In genomic region chr17:17600804-17601252, GRCm38 (mm10) we compare ENCODE assay signal across 8 mouse cellular contexts. TPM values are rescaled to one million over a fixed set of nuclear protein-coding genes. Genes with fewer than 3 reads are reported as not detected.
DNase-seq lines count a peak whose midpoint lies in the region; ATAC-seq lines count a peak whose summit lies in the region.

No protein-coding gene starts in this region.

- 0 out of 2 replicates have a peak overlapping the region, but pooled peaks have one; percentile 20 for H3K27ac ChIP-seq in liver, embryonic 12.5 days

- 52% methylated on average over 3 of the region's 3 CpGs for WGBS in liver, embryonic 12.5 days (ENCODE audit: insufficient replicate concordance)

- no peak overlapping the region for H3K4me2 ChIP-seq in liver, embryonic 12.5 days

- ATAC-seq in liver, embryonic 12.5 days: no peak
- ATAC-seq in cerebellum, adult (ENCODE audit: insufficient number of reproducible peaks, low FRiP score, low TSS enrichment): peak; percentile 78
- no peak for ATAC-seq in inflammation-experienced regulatory T-cells, adult 6 months

- H3K9me3 ChIP-seq in liver, embryonic 12.5 days (replicated peaks): no peaks in the 10 kb centered on the region

- no peak for DNase-seq in liver
- peak; percentile 22 to 69 for DNase-seq in gastrocnemius, postnatal 4 days (ENCODE audit: low spot score in 2 of 2)
- DNase-seq in layer of hippocampus, adult 9-10 months (ENCODE audit: low spot score): peak; percentile 55
- DNase-seq in lung, postnatal 4 days: peak; percentile 83
- DNase-seq in urinary bladder, adult 2 months (ENCODE audit: low spot score): peak; percentile 34

- H3K36me3 ChIP-seq in liver, embryonic 12.5 days: no peaks in the 10 kb centered on the region

- H3K4me3 ChIP-seq in liver, embryonic 12.5 days: no peak overlapping the region

- H3K4me1 ChIP-seq in liver, embryonic 12.5 days: peaks cover 42% of the 10 kb centered on the region

- no peak overlapping the region for H3K9ac ChIP-seq in liver, embryonic 12.5 days

- no peaks in the 10 kb centered on the region for H3K27me3 ChIP-seq in liver, embryonic 12.5 days (replicated peaks)

RNA-seq across cellular contexts. Expression of gene Lnpep, which starts 24.0 kb away (rescaled TPM):
- polyA plus RNA-seq in liver, embryonic 12.5 days (2016; fragmentation: Nextera tagmentation; extraction: Ambion mirVana): 3.8 and 4.2 TPM in 2 replicates
- total RNA-seq in gastrocnemius, postnatal 4 days (2021): 100 to 1,000 TPM; 103 to 115 TPM
- 21.2 and 24.0 TPM in 2 replicates for polyA plus RNA-seq in urinary bladder, adult 2 months (2012; rRNA removed)
- 10 to 100 TPM; 33.9 to 38.6 (median 36.0) TPM for polyA plus RNA-seq in inflammation-experienced regulatory T-cells, adult 6 months (2017; shearing (Covaris generic))
